Mouse (Mus musculus): ENCODE data around the gene Tatdn2.
"Not testable (repeated sequence)": the region's sequence is repeated elsewhere in the genome, so short reads cannot be mapped to it uniquely, and the experiment has no call there.

Gene Tatdn2

DNA sequence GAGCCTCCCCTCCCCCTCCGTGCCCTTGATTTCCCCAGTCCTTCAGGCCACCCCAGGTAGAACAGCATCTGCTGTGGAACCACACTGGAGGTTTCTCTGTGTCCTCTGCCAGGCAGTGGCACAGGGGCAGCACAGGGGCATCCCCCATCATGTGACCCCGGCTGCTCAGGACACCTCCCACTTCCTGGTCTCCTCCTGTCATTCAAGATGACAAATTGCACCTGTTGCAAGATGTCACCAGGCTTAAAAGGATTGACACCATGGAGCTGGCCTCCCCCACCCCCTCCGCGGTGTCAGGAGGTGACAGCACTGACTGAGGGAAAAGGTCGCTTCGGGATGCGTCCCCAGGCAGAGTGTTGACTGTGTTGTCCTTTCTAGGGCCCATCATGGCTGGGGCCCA, 27.0 kb upstream of the Tatdn2 start:
- in situ Hi-C loops (cut with MboI, MseI) = no loop called here

DNA sequence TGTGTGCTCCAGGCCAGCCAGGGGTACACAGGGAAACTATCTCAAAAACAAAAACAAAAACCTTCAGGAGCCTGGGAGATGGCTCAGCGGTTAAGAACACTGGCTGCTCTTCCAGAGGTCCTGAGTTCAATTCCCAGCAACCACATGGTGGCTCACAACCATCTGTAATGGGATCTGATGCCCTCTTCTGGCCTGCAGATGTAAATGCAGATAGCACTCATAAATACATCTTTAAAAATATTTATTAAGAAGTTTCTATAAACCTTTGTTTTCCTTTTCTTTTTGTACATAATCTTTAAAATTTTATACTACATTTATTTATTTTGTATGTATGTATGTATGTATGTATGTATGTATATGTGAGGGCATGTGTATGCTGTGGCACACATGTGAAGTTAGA, 24.8 kb upstream of the Tatdn2 start:
- in situ Hi-C loops (cut with MboI, MseI) = not testable (repeated sequence)

DNA sequence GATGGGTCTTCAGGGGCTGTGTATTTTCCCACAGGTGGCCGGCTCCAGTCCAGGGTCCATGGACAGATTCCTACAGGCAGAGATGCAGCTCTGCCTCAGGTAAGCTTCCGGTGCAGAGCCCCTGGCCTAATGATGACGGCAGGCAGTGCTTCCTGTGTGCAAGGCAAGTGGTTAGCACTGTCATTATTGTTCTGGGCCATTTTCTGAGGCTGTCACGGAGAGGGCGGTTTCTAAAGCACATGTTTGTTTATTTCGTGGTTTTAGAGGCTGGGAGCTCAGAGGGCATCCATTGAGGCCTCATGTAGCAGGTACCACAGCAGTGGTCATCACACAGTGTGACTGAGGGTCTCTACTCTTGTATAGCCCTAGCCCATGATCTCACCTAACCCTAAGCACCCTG, 23.9 kb upstream of the Tatdn2 start:
- in situ Hi-C loops (cut with MboI, MseI) = no loop called here

DNA sequence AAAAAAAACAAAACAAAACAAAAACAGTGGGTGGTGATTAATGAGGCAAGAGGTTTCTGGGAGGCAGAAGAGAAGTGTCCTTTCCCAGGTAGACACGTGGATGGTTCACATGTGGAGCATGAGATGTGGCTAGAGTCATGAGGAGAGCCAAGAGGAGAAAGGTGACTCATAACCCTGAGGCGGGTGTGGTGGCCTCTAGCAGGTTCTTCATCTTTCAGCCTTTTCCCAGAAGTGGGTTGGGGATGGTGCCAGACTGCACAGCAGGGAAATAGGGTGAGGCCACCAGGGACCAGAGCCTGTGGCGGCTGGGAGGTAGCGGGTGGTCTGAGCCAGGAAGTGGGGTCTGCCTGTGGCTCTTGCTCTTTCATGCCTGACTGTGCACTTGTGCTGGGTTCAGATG, 21.6 kb upstream of the Tatdn2 start:
- in situ Hi-C loops (cut with MboI, MseI) = no loop called here

DNA sequence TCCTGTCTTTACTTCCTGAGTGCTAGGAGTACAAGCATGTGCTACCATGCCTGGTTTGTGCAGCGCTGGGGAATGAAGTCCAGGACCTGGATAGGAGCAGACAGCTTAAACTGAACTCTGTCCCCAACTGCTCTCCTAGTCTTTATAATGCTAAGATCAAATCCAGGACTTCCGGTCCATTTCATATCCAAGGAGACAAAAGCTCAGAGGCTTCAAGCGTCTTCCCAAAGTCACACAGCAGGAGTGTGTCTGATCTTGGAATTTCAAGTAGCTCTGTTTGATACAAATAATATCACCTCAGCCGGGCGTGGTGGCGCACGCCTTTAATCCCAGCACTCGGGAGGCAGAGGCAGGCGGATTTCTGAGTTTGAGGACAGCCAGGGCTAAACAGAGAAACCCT, 20.9 kb upstream of the Tatdn2 start:
- in situ Hi-C loops (cut with MboI, MseI) = no loop called here

DNA sequence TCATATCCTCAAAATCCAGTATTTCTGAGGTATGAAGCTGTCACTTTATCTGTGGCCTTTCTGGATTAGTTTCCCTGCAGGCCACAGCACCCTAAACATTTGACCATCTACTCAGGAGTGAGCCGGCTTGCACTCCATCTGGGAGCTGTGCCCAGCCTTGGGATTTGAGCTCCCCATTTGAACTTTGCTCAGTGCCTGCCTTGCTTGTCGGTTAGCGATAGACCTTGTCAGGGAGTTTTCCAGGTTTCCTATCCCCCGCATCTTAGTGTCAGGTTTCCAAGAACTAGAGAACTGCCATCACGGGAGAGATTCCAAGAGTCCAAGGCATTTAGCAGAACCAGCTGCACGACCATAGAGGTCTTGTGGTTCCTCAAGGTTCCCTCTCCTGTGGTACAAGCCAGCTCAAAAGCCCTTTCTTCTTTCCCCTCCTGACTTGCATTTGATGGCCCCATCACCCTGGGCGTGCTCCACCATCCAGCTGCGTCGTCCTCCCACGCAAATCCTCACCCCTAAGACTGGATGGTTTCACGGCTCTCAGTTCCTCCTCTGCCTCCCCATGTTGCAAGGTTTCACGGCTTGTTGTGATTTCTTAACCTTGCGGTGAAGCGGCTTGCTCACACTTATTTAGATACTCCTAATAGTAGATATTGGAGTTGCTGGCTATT, 19.6 kb upstream of the Tatdn2 start:
- in situ Hi-C loops (cut with MboI, MseI) = no loop called here

DNA sequence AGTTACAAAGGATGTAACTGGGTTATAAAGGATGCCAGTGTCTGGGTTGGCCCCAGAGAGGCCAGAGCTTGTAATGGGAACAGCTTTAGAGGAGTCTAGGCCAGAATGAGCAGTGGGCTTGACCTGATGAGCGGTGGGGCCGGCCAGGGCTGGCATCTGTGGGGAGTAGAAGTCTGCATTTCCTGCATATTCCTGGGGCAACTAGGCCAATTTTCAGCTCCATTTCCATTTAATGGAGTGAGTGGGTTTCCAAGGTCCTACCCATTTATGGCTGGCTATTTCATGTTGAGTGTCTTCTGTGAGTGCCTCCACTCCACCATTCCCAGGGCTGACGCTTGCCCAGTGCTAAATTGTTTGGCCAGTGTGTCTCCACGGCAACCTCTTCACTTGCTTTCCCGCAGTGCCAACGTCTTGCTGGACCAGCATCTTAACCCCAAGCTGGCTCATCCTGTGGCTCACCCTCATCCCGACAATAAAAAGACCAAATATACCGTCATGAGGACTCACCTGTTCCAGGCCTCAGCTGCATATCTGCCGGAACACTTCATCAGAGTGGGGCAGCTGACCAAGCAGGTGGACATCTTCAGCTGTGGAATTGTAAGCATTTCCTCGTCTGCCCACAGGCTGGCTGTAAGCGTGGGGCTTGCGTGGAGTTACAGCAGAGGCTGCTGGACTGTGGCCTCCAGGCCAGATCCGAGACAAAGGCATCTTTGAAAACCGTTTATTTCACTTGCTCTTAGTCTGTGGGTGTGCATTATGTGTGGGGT, 18.4 kb upstream of the Tatdn2 start:
- in situ Hi-C loops (cut with MboI, MseI) = no loop called here

DNA sequence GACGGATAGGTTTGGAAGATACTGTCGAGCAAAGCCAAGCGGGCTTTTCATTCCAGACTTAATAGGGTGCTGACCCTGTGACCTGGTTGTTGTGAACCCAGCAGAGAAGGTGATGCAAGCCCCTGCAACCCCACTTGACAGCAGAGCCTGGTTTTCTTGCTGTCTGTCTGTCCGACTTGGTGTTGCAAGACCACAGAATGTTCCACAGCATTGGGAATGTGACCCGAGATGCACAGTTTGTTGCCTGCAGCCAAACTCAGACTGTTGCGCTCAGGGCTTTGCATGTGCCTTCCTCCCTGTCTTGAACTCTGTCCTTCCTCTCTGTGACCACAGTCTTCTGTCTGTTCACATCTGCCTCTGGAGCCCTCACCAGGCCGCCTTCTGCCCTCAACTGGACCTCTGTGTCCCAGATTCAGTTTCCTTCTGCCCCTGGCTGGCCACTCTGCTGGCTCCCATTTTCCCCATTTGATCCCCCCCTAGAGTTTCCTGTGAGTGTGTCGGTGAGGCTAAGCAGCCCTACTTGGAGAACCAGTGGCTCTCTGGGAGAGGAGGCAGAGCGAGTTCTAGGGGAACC, 16.8 kb upstream of the Tatdn2 start:
- in situ Hi-C loops (cut with MboI, MseI) = loop anchor here (5.0 kb wide), 1 partner anchor 43 kb away; the partner anchor contains the start of gene Irak2

DNA sequence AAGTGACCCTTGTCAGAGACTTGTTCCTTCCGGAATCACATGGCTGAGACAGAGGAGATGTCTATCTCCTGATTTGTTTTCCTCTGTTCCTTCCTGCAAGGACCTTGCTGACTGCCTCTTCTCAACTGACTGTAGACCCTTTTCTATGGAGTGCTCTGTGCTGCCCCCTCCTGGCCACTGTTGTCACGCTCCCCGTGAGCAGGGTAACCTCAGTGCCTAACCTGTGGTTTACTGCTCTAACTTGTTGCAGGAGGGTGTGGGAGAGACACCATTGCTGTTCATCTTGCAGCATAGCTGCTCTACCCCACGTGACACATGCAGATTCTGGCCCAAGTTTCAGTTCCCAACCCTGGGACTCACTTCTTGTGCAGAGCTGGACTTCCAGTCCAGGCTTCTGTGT, 15.6 kb upstream of the Tatdn2 start:
- in situ Hi-C loops (cut with MboI, MseI) = loop anchor here (5.0 kb wide), 1 partner anchor 44 kb away; the partner anchor contains the start of gene Irak2

DNA sequence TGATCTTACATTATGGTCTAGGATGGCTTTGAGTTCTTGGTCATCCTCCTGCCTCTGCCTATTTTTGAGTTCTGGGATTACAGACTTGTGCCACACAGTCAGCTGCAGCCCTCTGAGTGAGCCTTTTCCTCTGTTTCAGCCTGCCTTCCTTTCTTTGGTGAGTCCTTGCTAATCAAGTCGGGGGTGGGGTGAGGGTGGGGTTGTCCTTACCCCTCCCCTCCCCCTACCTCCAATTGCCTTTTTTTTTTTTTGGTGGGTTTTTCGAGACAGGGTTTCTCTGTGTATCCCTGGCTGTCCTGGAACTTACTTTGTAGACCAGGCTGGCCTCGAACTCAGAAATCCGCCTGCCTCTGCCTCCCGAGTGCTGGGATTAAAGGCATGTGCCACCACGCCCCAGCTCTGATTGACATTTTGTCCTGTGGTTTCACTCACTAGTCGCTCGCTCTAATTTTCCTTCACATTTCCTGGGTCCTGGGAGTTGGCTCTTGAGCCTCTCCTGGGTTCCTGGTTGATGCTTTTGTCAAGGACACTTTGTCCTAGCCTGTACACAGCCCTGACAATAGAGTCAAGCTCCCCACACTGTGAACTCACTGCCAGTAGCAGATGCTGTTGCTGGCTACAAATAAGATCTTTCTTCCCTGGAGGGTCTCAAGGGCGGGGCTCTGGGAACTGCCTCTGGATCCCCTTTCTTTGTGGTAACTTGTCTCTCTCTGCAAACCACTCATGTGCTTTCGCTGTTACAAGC, 13.6 kb upstream of the Tatdn2 start:
- in situ Hi-C loops (cut with MboI, MseI) = loop anchor here (5.0 kb wide), 1 partner anchor 46 kb away; the partner anchor contains the start of gene Irak2

DNA sequence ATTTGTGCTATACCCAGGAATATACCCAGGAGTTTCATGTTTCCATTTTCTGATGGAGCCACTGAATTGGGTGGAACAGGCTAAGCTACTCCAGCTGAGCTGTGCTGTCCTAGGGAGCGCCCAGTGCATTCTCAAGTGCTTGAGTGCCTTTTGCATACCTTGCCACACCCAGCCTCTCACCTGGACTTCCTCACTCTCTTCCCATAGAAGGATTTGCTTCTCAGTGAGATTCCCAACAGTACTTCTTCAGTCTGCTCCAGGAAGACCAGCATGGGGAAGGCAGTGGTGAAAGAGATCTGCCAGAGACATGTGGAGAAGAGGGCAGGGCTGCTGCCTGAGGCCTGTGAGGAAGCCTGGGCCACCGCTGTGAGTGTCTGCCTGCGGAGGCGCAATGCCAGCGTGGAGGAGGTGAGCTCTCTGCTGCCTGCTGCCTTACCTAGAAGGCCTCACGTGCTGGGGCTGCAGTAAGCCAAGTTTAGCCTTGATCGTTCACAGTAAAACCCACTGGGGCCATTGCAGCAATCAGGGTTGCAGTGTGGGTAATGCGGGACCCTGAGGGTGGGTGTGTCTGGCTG, 10.2 kb upstream of the Tatdn2 start:
- in situ Hi-C loops (cut with MboI, MseI) = no loop called here

DNA sequence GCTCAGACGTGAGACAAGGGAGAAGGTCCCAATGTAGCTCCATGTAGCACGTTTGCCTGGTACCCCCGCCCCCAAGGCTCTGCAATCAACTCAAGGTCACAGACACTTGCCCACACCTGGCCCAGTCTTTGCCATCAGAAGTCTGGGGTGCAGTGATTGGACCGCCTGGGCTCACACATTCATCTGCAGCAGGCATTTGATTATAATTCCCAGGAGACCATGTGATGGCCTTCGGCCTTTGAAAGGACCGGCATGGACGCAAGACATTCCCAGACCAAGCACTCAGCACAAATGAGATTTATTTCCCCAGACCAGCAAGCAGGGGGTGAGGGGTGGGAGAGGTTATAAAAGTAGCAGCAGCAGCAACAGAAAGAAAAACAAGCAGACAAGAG, 6.8 kb upstream of the Tatdn2 start:
- in situ Hi-C loops (cut with MboI, MseI) = loop anchor here (10.0 kb wide), 1 partner anchor 605 kb away; no protein-coding TSS in a partner anchor

DNA sequence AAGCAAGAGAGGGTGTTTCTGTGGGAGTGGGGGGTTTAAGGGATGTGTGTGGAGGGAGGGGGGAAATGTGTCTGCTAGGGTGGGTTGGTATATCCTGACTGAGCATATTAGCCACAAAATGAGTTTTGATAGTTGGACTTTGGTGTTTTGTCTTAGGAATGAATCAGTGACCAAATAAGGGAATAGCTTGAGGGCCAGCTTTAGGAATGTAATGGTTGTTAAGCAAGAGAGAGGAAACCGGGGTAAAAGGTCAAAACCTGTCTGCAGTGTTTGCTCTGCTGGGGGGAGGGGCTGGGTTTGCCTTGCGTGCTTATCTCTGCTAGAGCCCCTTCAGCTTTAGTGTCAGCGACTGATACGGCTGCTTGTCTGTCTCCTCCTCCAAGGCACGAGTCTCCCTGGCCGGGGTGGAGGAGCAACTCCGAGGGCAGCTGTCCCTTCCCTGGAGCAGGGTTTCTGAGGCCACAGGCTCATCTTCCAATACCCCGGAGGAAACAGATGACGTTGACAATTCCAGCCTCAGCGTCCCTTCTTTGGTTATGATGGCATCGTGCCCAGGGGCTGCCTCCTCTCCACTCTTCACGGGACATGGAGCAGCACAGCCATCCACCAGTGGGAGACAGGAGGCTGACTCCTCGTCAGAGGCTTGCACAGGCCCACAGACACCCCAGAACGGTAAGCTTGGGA, 6.3 kb upstream of the Tatdn2 start:
- in situ Hi-C loops (cut with MboI, MseI) = loop anchor here (10.0 kb wide), 1 partner anchor 606 kb away; no protein-coding TSS in a partner anchor

DNA sequence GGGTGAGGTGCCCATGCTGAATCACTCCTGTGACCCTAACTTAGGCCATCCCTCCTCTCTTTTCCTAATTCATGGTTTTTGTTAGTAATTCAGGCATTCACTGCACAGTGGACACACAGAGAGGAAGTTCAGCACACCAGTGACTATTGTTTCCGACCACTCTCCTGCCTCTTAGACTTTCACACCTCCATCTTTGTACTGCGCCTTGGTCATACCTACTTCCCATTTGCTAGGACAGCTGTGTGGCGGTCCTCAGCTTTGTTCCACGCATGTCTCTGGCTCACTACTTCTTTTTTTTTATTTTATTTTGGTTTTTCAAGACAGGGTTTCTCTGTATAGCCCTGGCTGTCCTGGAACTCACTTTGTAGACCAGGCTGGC, 5.8 kb upstream of the Tatdn2 start:
- in situ Hi-C loops (cut with MboI, MseI) = loop anchor here (10.0 kb wide), 1 partner anchor 606 kb away; no protein-coding TSS in a partner anchor

DNA sequence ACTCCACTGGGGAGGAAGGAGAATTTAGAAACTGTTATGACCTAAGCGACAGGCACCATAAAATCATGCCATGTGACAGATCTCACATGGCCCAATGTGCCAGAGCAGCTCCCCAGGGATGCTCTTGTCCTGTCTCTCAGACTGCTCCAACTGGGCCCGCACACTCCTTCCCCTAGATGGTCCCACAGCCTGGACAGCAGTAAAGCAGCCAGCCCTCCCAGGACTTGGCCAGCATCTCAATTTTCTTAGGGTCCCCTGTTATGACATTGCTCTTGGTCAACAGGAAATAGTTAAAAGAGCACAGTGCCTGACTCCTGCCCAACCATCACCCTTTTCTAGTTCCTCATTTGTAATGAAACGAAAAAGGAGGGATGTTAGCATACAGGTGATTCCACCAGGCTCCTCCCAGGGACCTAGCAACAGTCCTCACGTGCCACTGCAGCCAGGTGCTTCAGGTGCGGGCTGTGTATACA, 4.2 kb upstream of the Tatdn2 start:
- in situ Hi-C loops (cut with MboI, MseI) = loop anchor here (10.0 kb wide), 1 partner anchor 608 kb away; no protein-coding TSS in a partner anchor

DNA sequence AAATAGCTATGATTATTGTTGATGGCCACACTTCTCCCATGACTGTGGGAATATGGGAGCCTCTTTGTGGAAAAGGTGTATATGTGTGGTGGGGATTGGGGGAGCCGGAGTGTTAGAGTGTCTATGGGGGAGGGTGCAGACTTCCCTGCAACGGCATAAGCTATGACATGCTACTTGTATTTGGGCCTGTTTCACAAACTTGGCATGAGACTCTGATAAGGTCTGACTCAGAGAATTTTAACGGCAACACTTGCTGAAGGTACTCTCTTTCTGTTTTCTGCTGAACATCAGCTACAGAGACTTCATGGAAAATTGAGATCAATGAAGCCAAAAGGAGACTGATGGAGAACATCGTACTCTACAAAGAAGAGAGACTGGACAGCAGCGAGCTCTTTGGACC, 3.5 kb upstream of the Tatdn2 start:
- in situ Hi-C loops (cut with MboI, MseI) = loop anchor here (10.0 kb wide), 1 partner anchor 609 kb away; no protein-coding TSS in a partner anchor

DNA sequence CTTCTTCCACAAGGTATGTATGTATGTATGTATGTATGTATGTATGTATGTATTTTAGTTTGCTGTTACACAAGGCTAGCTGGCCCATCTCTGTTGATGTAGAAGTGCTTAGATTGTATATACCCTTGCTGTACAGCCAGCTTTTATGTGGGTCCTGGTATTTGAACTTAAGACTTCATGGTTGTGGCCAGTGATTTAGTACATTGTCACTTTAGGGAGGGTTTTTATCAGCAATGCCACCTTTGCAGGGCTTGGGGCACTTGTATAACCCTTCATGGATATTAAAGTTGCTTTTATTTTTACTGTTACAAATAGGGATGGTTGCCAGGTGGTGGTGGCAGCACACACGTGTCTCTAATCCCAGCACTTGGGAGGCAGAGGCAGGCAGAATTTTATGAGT, 1.6 kb upstream of the Tatdn2 start:
- in situ Hi-C loops (cut with MboI, MseI) = loop anchor here (10.0 kb wide), 1 partner anchor 610 kb away; no protein-coding TSS in a partner anchor

DNA sequence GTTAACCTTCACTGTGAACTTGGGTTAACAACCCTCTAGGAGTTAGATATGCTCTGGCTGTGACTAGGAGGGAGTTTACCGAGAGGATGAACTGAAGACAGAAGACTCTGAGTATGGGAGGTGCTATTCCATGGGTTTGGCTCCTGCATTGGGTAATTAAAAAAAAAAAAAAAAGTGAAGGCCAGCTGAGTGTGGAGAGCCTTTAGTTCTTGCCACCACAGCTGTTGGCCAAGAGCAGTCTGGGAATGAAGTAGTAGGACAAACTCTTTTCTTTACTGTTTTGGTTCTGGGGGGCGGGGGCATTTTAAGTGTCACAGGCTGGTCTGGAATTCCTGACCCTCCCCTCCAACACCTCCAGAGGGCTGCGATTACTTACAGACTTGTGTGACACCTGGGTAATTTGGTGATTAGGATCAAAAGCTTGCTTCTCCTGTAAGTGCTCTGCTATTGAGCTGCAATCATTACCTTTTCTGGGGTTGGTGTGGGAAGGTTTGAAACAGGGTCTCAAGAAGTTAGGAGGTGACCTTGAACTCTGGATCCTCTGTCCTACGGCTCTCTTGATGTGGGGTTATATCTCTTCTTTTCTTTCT, 989 bp upstream of the Tatdn2 start:
- in situ Hi-C loops (cut with MboI, MseI) = loop anchor here (10.0 kb wide), 1 partner anchor 611 kb away; no protein-coding TSS in a partner anchor

DNA sequence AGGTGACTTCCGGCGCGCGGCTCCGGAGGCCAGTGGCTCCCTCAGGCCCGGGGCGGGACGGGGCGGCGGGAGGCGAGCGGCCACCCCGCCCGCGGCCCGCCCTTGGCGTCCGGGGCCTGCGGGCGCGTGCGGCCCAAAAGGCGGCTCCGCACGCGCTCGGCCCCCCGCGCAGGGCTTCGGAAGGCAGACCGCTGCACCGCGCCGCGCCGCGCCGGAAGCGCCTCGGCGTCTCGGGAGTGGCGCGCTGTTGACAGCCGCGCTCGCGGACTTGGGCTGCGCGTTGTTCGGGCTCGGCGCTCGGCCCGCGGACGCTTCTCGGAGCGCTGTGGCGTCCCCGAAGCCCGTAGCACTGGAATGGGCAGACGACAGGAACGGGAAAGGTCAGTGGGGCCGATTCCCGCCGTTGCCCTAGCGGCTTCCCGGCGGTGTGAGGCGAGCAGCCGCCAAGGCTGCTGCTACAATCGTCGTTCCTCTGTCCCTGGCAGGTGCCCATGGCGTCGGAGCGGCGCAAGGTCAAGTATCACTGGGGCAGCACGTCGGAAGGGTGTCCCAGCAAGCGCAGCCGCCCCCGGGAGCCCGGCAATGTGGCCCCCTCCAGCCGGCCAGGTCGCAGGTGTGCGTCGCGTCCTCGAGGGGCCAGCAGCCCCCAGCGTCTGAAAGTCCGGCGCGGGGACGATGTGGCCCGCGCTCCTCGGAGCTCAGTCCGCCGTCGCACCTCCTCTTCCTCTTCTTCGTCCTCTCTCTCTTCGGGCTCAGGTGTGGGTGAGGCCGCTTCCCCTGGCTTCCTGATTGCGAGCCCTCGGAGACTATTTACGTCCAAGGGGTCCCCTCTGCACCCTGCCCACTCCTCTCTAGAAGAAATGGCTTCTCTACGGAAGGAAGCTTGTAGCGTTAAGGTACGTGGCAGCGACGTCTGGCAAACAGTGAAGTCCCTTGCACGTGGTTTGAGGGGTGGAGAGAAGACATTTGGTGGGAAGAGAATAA, 664 bp downstream of the Tatdn2 start:
- in situ Hi-C loops (cut with MboI, MseI) = loop anchor here (10.0 kb wide), 1 partner anchor 613 kb away; no protein-coding TSS in a partner anchor
